Mouse (Mus musculus) embryonic facial prominence, embryonic 11.5 days (tissue): Measurements from ENCODE around the gene Ptch1. TPM values are rescaled to one million over a fixed set of nuclear protein-coding genes. Genes with fewer than 3 reads are reported as not detected.
A peak's percentile ranks its signal among the peaks of the same experiment; 100 is the strongest.

Source experiments
- ATAC-seq: fragments of 200-750 bp; cut with Nextera tagmentation; replicated peaks from 2 replicates; pipeline ENCODE4 v1.8.0; 2017; ENCODE audit warnings: low read depth; ENCODE audit not compliant: insufficient number of reproducible peaks, low FRiP score, low TSS enrichment
- DNase-seq: peaks from one replicate; pipeline ENCODE4 v3.0.0-alpha.2; 2015; ENCODE audit warnings: low spot score
- H3K27ac ChIP-seq: fragments of 300-500 bp; sonication (generic); replicated peaks from 2 replicates; pipeline ENCODE4 v1.5.1; 2014; ENCODE audit warnings: mild to moderate bottlenecking, low read depth, low read length, control low read depth
- H3K27me3 ChIP-seq: fragments of 300-500 bp; sonication (generic); 2 replicates; pipeline ENCODE4 v1.6.1; 2014; ENCODE audit warnings: mild to moderate bottlenecking, low read length, moderate library complexity, mixed read lengths; ENCODE audit not compliant: control insufficient read depth, insufficient read depth
- H3K36me3 ChIP-seq: fragments of 300-500 bp; sonication (generic); replicated peaks from 2 replicates; pipeline ENCODE4 v1.6.1; 2014; ENCODE audit warnings: low read depth, mild to moderate bottlenecking, low read length, moderate library complexity, mixed read lengths; ENCODE audit not compliant: control insufficient read depth, insufficient read depth
- H3K4me1 ChIP-seq: fragments of 300-500 bp; sonication (generic); 2 replicates; pipeline ENCODE4 v1.6.1; 2014; ENCODE audit warnings: low read length, mixed read lengths; ENCODE audit not compliant: control insufficient read depth, insufficient read depth
- H3K4me2 ChIP-seq: fragments of 300-500 bp; sonication (generic); 2 replicates; pipeline ENCODE4 v1.6.1; 2014; ENCODE audit warnings: low read depth, mild to moderate bottlenecking, control low read depth, low read length, moderate library complexity
- H3K4me3 ChIP-seq: fragments of 300-500 bp; sonication (generic); 2 replicates; pipeline ENCODE4 v1.5.1; 2014; ENCODE audit warnings: low read depth, low read length, control low read depth
- H3K9ac ChIP-seq: fragments of 300-500 bp; sonication (generic); replicated peaks from 2 replicates; pipeline ENCODE4 v1.6.1; 2014; ENCODE audit warnings: mild to moderate bottlenecking, control low read depth, low read length
- H3K9me3 ChIP-seq: fragments of 300-500 bp; sonication (generic); replicated peaks from 2 replicates; pipeline ENCODE4 v1.6.1; 2016; ENCODE audit warnings: mild to moderate bottlenecking, low read length, inconsistent platforms, mixed read lengths; ENCODE audit not compliant: control insufficient read depth
- WGBS: fragments of 180-500 bp; shearing (Covaris S2); extraction: QIAGEN DNeasy Blood & Tissue Kit; methylation state at CpG from one replicate; pipeline ENCODE4 v1.1.7; 2014; 5-methylcytosine and 5-hydroxymethylcytosine counted together
- polyA plus RNA-seq: library from polyadenylated mRNA; unstranded; fragments of >200 nt; fragmentation: Nextera tagmentation; extraction: Ambion mirVana; gene quantifications from 2 replicates; pipeline ENCODE4 v1.2.1, GENCODE M21; 2014

Ptch1 gene
- polyA plus RNA-seq, 1 experiment from 2014 or later: 24.9 TPM

GRCm38 (mm10) chr13:63562141-63562971, 11.0 kb downstream of the Ptch1 start:
- ATAC-seq: no peak
- DNase-seq: no peak
- Histone ChIP-seq H3K4me2 (peak overlapping the region; percentile 92), H3K36me3 (no peaks in the 10 kb centered on the region), H3K9me3 (no peaks in the 10 kb centered on the region), H3K4me3 (peak overlapping the region; percentile 97), H3K27ac (peak overlapping the region; percentile 100; the same call in 1 of the 2 replicates), H3K4me1 (peaks cover 8% of the 10 kb centered on the region; the same call in 1 of the 2 replicates), H3K9ac (peak overlapping the region; percentile 99), H3K27me3 (no peaks in the 10 kb centered on the region)
- WGBS: 7% methylated on average over 7 of the region's 7 CpGs

GRCm38 (mm10) chr13:63558297-63558890, 15.0 kb downstream of the Ptch1 start:
- Histone ChIP-seq H3K4me2 (peak overlapping the region; percentile 30), H3K4me1 (peaks cover 8% of the 10 kb centered on the region; the same call in 1 of the 2 replicates), H3K9me3 (no peaks in the 10 kb centered on the region), H3K4me3 (peak overlapping the region; percentile 5; the same call in 1 of the 2 replicates), H3K27me3 (no peaks in the 10 kb centered on the region), H3K36me3 (no peaks in the 10 kb centered on the region), H3K27ac (no peak overlapping the region), H3K9ac (no peak overlapping the region)
- DNase-seq (peak; percentile 77), ATAC-seq (0 out of 2 replicates have a peak, but pooled peaks have one; percentile 12)
- WGBS: 19% methylated on average over 8 of the region's 8 CpGs

- Histone ChIP-seq H3K27ac (no peak overlapping the region), H3K4me2 (no peak overlapping the region), H3K9ac (no peak overlapping the region), H3K27me3 (no peaks in the 10 kb centered on the region), H3K36me3 (no peaks in the 10 kb centered on the region), H3K9me3 (no peaks in the 10 kb centered on the region), H3K4me1 (peaks cover 14% of the 10 kb centered on the region; the same call in 1 of the 2 replicates), H3K4me3 (no peak overlapping the region)
- WGBS: 19% methylated on average over 1 of the region's 1 CpGs
- ATAC-seq: no peak
- DNase-seq: no peak
These were observed 17.0 kb downstream of the Ptch1 start for GRCm38 (mm10) chr13:63556431-63556830.

GRCm38 (mm10) chr13:63555885-63556284, 17.5 kb downstream of the Ptch1 start:
- no peaks in the 10 kb centered on the region for H3K36me3 ChIP-seq
- no peak overlapping the region for H3K4me3 ChIP-seq

GRCm38 (mm10) chr13:63554569-63554968, 18.8 kb downstream of the Ptch1 start:
- Histone ChIP-seq H3K4me2 (no peak overlapping the region), H3K9ac (no peak overlapping the region), H3K27me3 (no peaks in the 10 kb centered on the region), H3K27ac (no peak overlapping the region), H3K4me1 (peaks cover 16% of the 10 kb centered on the region; the same call in 1 of the 2 replicates), H3K4me3 (no peak overlapping the region), H3K36me3 (no peaks in the 10 kb centered on the region), H3K9me3 (no peaks in the 10 kb centered on the region)
- no peak for DNase-seq
- peak; percentile 51; the same call in 1 of the 2 replicates for ATAC-seq
- 41% methylated on average over 11 of the region's 11 CpGs for WGBS

More at GRCm38 (mm10) chr13:63555885-63556284, 17.5 kb downstream of the Ptch1 start:
- Histone ChIP-seq H3K9ac (no peak overlapping the region), H3K4me1 (peaks cover 16% of the 10 kb centered on the region; the same call in 1 of the 2 replicates), H3K27me3 (no peaks in the 10 kb centered on the region), H3K4me2 (no peak overlapping the region), H3K27ac (no peak overlapping the region), H3K9me3 (no peaks in the 10 kb centered on the region)
- DNase-seq (no peak), ATAC-seq (no peak)
- WGBS: 32% methylated on average over 5 of the region's 5 CpGs

GRCm38 (mm10) chr13:63553436-63553835, 20.0 kb downstream of the Ptch1 start:
- H3K4me1 ChIP-seq: peaks cover 10% of the 10 kb centered on the region; the same call in 1 of the 2 replicates
- H3K27me3 ChIP-seq: no peaks in the 10 kb centered on the region
- 58% methylated on average over 5 of the region's 5 CpGs for WGBS
- no peak for DNase-seq
- H3K9me3 ChIP-seq: no peaks in the 10 kb centered on the region
- H3K27ac ChIP-seq: no peak overlapping the region
- no peak for ATAC-seq
- H3K9ac ChIP-seq: no peak overlapping the region
- no peaks in the 10 kb centered on the region for H3K36me3 ChIP-seq
- H3K4me3 ChIP-seq: no peak overlapping the region
- no peak overlapping the region for H3K4me2 ChIP-seq

- H3K27me3 ChIP-seq: no peaks in the 10 kb centered on the region
- H3K27ac ChIP-seq: no peak overlapping the region
- peaks cover 8% of the 10 kb centered on the region; the same call in 1 of the 2 replicates for H3K4me1 ChIP-seq
- no peak for DNase-seq
- peak; percentile 31; the same call in 1 of the 2 replicates for ATAC-seq
- WGBS: 72% methylated on average over 10 of the region's 10 CpGs
- H3K4me2 ChIP-seq: no peak overlapping the region
- no peak overlapping the region for H3K4me3 ChIP-seq
- H3K9me3 ChIP-seq: no peaks in the 10 kb centered on the region
- no peaks in the 10 kb centered on the region for H3K36me3 ChIP-seq
- H3K9ac ChIP-seq: no peak overlapping the region
These were observed 21.0 kb downstream of the Ptch1 start for GRCm38 (mm10) chr13:63552291-63552932.
